Mouse (Mus musculus): ENCODE measurements at regions not wholly inside any gene's neighbourhood (a gene's known extent, or its start where the extent isn't known, plus 50 kb on each side); places are given as distances from the start of the nearest gene placed in this dataset.

DNA sequence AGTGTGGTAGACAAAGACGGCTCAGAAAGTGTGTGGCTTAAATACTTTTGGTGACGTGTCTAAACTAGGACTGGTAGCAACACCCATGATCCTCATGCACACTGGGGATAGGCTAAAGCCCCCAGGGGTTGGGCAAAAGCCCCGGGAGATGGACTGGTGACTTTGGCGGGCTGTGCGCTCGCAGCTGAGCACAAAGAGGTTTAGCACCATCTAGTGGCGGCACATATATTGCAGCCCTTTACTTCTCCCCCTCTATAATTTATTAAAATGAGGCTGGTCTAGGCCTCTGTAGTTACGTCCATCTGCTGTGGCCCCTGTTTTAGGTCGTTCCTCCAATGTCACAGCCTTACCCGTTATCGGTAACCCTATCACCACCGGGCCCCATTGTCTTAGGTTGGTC lies 205.3 kb upstream of the Dock11 start:
- peak; percentile 25 for DNase-seq

Data from thymus, postnatal 4 days (tissue).